Mouse (Mus musculus) left cerebral cortex, postnatal 10 days (tissue): ENCODE measurements around the gene Lrrc32. TPM values are rescaled to one million over a fixed set of nuclear protein-coding genes. Genes with fewer than 3 reads are reported as not detected.

ENCODE experiments used
- DNase-seq, 2 experiments: peaks; one replicate each; pipeline ENCODE4 v3.0.0; 2021 to 2022; ENCODE audit warnings: low spot score in 2 of 2, mixed read lengths in 1 of 2; ENCODE audit errors: extremely low spot score in 1 of 2
- intact Hi-C: fragments of 180-260 bp; cut with DNase I; formaldehyde crosslinking; loops from one replicate; pipeline ENCODE4 v1.15.1; 2025
- total RNA-seq, 2 experiments: library from RNA; stranded (reverse); gene quantifications; 2 replicates each; pipeline ENCODE4 v1.2.3; 2021

The Lrrc32 gene
- total RNA-seq, 2 experiments from 2014 or later: 2.8 to 4.3 TPM

- intact Hi-C loops: no loop called here
- no peak for DNase-seq
Observed at GRCm38 (mm10) chr7:98501078-98501477, 12.0 kb downstream of the Lrrc32 start.

- DNase-seq: no peak
- intact Hi-C loops: no loop called here
Observed at GRCm38 (mm10) chr7:98502921-98503320, 13.8 kb downstream of the Lrrc32 start.

GRCm38 (mm10) chr7:98503951-98504647 lies 15.0 kb downstream of the Lrrc32 start:
- intact Hi-C loops: no loop called here
- peak in 1 of 2 experiments; percentile 82 for DNase-seq

DNA sequence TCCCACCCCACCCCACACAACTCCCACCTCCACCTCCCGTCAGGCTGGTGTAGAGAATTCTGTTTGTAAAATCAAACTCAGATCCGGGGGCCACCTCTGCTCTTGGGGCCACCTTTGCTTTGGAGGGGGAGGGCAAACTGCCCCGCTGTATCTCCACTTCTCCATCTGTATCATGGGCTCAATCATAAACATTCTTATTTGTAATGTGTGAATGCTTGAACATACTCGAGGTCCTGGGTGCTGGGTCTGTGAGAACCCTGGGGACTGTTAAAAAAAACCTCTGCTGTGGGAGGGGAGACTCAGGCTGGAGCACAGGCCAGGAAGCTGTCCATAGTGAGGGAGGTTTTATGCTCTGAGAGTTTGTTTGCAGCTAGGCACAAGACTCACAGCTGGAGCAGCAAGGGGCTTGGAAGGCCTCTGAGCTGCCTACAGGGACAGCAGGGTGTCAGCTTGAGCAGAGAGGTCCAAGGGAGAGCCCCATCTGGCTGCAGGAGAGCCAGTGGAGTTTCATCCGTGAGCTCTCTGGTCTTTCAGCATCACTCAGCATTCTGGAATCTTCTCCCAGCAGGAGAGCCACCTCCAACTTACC lies 15.7 kb downstream of the Lrrc32 start:
- no peak for DNase-seq
- intact Hi-C loops: no loop called here

GRCm38 (mm10) chr7:98505664-98506063 lies 16.6 kb downstream of the Lrrc32 start:
- intact Hi-C loops: no loop called here
- no peak for DNase-seq

DNA sequence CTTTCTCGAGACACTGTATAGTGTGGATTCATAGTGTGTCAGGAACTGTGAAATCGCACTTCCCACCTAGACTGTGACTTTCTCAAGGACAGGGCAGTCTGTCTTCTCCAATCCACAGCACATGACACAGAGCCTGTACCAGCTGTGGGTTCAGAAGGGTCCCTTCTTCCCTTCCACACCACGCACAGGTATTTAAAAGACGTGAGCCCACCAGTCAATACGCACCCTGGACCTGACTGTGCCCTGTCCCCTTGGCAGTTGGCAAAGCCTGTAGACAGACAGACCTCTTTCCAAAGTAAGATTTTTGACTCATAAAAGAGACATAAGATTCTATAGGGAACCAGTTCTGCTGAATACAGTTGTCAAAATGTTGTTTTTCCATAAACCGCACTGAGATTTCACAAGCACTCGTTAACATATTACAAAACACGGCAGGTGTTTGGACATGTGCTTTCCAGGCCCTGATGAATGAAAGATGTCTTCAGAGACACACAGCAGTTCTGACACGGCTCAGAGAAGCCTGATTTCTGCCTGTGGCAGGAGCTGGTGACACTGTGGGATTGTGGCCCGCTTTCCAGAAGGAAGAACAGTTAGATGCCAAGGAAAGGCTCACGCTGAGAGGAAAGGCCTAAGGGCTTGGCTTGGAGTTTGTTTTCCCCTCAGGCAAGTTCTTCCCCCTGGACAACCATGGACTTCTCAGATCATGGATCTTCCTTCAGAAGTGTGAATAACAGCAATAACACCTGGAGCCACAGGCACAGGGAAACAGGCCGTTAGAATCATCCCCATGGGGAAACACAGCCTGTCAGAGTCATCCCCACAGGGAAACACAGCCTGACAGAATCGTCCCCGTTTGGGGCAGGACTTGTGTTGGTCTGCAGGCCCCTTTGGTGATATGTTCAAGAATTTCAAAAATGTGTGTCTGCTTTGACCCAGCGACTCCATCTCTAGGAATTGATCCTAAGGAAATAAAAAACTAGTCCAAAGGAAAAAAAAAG lies 22.2 kb downstream of the Lrrc32 start:
- intact Hi-C loops: no loop called here

DNA sequence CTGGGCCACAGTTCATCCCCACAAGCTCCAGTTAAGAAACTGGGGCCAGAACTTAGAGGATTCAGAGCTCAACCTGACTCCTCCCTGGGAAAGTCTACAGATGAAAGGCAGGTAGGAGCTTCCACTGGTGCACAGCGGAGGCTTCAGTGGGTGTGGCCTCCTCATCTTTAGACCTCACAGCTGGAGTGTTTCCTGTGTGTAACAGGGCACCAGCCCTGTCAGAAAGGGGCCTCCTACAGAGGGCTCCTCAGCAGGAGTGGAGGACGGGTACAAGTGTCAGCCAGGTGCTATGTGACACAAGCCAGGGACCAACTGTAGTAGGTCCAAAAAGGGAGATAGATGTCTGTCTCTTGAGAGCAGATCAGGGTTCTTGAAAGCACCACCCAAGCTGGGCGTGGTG lies 24.2 kb downstream of the Lrrc32 start:
- DNase-seq: no peak
- intact Hi-C loops: no loop called here

More for the DNA sequence above, 22.2 kb downstream of the Lrrc32 start:
- DNase-seq: no peak

DNA sequence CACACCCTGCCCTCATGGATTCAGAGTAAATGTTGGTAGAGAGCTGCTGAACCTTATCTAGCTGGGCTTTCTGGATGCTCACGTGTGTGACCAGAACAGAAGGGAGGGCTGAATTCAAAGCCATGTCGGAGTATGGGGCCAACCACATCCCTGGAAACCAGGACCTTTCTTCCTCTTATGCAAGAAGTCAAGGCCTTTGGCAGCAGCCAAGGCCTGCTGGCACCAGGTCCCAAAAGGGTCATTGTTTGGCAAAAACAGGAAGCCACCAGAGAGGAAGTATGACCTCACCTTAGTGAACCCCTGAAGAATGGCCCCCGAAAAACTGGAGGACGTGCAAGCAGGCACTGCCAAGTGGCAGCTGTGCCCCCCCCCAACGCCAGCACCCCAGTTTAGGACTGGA lies 33.5 kb downstream of the Lrrc32 start:
- DNase-seq: no peak
- intact Hi-C loops: no loop called here

GRCm38 (mm10) chr7:98523070-98523812 lies 34.2 kb downstream of the Lrrc32 start:
- intact Hi-C loops: no loop called here
- DNase-seq: peak in 1 of 2 experiments; percentile 57

DNA sequence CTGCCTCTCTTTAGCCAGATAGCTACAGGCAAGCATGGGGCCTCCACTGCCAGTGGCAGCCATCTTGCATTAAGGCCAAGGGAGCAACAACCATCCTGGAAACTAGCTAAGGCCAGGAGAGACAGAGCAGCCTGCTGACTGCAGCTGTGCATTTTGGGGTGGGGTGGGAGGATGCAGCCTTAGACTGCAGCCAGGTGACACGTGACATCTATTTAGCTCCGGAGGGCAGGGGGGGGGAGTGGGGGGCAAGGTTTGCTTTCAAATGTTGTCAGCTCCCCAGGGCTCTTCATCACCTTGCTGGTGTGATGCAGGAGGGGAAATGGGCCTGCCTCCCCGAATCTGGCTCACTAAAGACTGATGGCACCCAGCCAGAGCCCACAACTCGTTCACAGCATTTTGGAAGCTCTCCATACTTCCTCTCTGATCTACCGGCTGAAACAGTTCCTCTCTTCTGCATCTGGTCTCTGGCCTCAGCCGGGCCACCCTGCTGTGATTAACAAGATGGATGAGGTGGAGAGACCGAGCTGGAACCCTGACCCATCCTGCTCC lies 34.8 kb downstream of the Lrrc32 start:
- intact Hi-C loops: no loop called here
- peak; percentile 56 to 85 for DNase-seq

- intact Hi-C loops: no loop called here
Observed at GRCm38 (mm10) chr7:98524401-98524800, 35.3 kb downstream of the Lrrc32 start.

GRCm38 (mm10) chr7:98524869-98525699 lies 36.0 kb downstream of the Lrrc32 start:
- DNase-seq: no peak
- intact Hi-C loops: no loop called here

More at GRCm38 (mm10) chr7:98524401-98524800, 35.3 kb downstream of the Lrrc32 start:
- DNase-seq: no peak

GRCm38 (mm10) chr7:98527085-98527484 lies 38.0 kb downstream of the Lrrc32 start:
- DNase-seq: no peak
- intact Hi-C loops: no loop called here

GRCm38 (mm10) chr7:98531612-98532011 lies 42.5 kb downstream of the Lrrc32 start:
- no peak for DNase-seq
- intact Hi-C loops: no loop called here

DNA sequence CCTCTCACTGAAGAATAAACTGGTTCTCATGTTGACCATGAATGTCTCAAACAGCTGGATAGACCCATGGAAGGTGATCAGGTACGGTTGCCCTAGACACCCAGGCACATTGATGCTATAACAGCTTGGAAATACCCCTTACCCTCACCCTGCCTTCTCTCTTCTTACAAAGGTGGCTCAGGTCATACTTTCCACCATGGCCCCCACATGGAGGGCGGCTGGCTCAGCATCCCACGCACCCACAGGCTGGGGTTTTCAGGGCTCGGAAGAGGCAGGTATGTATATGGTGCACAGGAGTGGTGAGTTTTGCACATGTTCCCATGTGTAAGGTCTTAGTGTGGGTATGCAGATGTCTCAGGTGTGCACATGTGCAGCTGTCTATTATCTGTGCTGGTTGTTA lies 43.9 kb downstream of the Lrrc32 start:
- intact Hi-C loops: no loop called here
- DNase-seq: no peak

GRCm38 (mm10) chr7:98534432-98534855 lies 45.4 kb downstream of the Lrrc32 start:
- intact Hi-C loops: no loop called here
- DNase-seq: no peak

DNA sequence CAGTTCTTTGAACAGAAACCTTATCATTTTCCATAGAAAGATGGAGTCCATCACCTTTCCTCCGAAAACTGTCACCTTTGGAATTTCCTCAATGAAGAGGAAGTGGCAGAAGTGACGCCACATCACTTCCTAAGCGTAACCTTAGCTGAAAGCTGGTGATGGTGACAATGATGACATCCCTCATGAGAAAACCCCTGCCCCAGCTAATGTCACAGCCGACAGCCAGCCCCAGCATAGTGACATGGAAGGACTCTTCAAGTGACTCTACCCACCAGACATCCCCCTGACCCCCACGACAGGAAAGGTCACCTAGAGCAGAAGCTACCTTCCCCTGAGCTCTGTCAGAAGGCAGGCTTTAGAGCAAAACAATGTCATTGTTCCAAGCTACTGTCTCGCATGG lies 46.1 kb downstream of the Lrrc32 start:
- intact Hi-C loops: no loop called here
- DNase-seq: no peak

DNA sequence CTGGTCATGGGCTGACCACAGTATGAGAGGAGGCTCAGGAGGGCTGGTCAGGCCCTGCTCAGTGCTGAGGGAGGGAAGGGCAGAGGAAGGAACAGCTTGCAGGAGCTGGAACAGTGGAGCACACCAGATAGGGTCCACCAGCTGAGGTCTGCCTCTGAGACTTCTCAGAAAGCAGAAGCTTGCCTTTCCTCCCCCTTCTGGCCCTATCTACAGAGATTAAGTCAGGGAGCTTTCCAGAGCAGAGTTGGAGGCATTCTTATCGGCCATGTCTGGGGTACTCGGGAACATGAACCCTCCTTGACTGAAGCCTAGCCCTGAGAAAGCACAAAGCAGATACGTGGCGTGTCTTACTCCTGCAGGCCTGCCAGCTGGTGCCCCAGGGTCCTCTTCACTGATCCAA lies 46.8 kb downstream of the Lrrc32 start:
- DNase-seq: no peak
- intact Hi-C loops: no loop called here
